9 mouse cellular contexts compared by ENCODE assay signal in the genomic region with DNA sequence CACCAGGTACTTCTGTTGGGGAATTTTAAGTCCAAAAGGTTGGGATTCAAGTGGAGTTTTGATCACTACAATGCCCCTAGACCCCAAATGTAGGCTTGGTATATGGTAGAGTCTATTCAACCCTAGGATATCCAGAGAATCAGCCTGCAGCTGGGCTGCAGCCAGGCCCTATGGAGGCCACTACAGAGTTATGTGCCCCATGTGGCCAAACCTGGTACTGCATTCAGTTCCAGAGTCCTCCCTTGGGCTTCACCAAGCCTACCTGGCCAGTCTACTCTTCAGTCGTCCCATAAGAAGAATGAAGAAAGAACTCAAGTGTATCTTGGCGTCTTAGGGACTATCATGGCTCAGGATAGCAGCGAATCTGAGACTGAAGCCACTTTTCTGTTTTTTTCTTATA. TPM values are rescaled to one million over a fixed set of nuclear protein-coding genes. Genes with fewer than 3 reads are reported as not detected.
DNase-seq lines count a peak whose midpoint lies in the region; ATAC-seq lines count a peak whose summit lies in the region.
"Had no signal": no experiment of that assay in that cellular context is flagged by ENCODE, and none has a peak within 500 bp of the region (broad histone marks: within the 10 kb centered on the region; RNA-seq: fewer than 3 reads in every experiment).

No protein-coding gene starts in this region.

- no peaks in the 10 kb centered on the region for H3K36me3 ChIP-seq in embryonic facial prominence, embryonic 10.5 days (replicated peaks)
- no peaks in the 10 kb centered on the region for H3K36me3 ChIP-seq in stomach, embryonic 15.5 days

- no peak overlapping the region for H3K9ac ChIP-seq in stomach, embryonic 15.5 days

- peak; percentile 89 for DNase-seq in heart, adult 11 months
- DNase-seq in heart, postnatal 25 days (ENCODE audit: low spot score) = no peak
- peak; percentile 89 for DNase-seq in adrenal gland, postnatal 10 days
- peak; percentile 68 for DNase-seq in embryonic facial prominence, embryonic 10.5 days (ENCODE audit: low spot score)
- peak; percentile 80 for DNase-seq in induced T-regulatory cell, adult 2 months (ENCODE audit: low read depth)
- DNase-seq in left cerebral cortex, adult 18-20 months (ENCODE audit: low spot score in 2 of 2) = peak; percentile 67 to 89
- peak; percentile 60 to 69 for DNase-seq in natural killer cell, adult 2 months (ENCODE audit: low spot score in 2 of 2)

- no peaks in the 10 kb centered on the region for H3K27me3 ChIP-seq in embryonic facial prominence, embryonic 10.5 days (replicated peaks; ENCODE audit: low read depth, poor library complexity, severe bottlenecking)
- no peaks in the 10 kb centered on the region for H3K27me3 ChIP-seq in stomach, embryonic 15.5 days (replicated peaks)

- H3K4me1 ChIP-seq in embryonic facial prominence, embryonic 10.5 days = peaks cover 19% of the 10 kb centered on the region
- H3K4me1 ChIP-seq in stomach, embryonic 15.5 days = peaks cover 5% of the 10 kb centered on the region; the same call in 1 of the 2 replicates

- no peak overlapping the region for H3K27ac ChIP-seq in embryonic facial prominence, embryonic 10.5 days (replicated peaks)
- no peak overlapping the region for H3K27ac ChIP-seq in stomach, embryonic 15.5 days

- 0 out of 2 replicates have a peak, but pooled peaks have one; percentile 25 for ATAC-seq in stomach, embryonic 15.5 days (ENCODE audit: insufficient read depth, low FRiP score, low read depth)

- 0 out of 2 replicates have a peak overlapping the region, but pooled peaks have one; percentile 0 for H3K4me3 ChIP-seq in embryonic facial prominence, embryonic 10.5 days
- H3K4me3 ChIP-seq in stomach, embryonic 15.5 days (replicated peaks) = no peak overlapping the region

- H3K4me2 ChIP-seq in stomach, embryonic 15.5 days = no peak overlapping the region

- intact Hi-C loops in heart, postnatal 25 days (cut with DNase I) = no loop called here

- WGBS in embryonic facial prominence, embryonic 10.5 days = 41% methylated on average over 3 of the region's 3 CpGs
- 45% methylated on average over 3 of the region's 3 CpGs for WGBS in stomach, embryonic 15.5 days

- H3K9me3 ChIP-seq in embryonic facial prominence, embryonic 10.5 days = 0 out of 2 replicates have a peak, but pooled peaks cover 4% of the 10 kb centered on the region
- H3K9me3 ChIP-seq in stomach, embryonic 15.5 days = no peaks in the 10 kb centered on the region

RNA-seq across cellular contexts. Expression of a gene that starts 10.8 kb away (rescaled TPM):
- not detected for total RNA-seq in heart, postnatal 25 days (2021)
- total RNA-seq in adrenal gland, postnatal 10 days (2021) = not detected
- polyA plus RNA-seq in embryonic facial prominence, embryonic 10.5 days (2016; fragmentation: Nextera tagmentation; extraction: Ambion mirVana) = not detected in 2 replicates
- not detected for total RNA-seq in left cerebral cortex, adult 18-20 months (2021)
- polyA plus RNA-seq in stomach, embryonic 15.5 days (2015; fragmentation: Nextera tagmentation; extraction: Ambion mirVana) = 0.27 and 0.28 TPM in 2 replicates
- polyA plus RNA-seq: liver, embryonic 16.5 days had no signal
